Comparison of ENCODE assay signal across 7 mouse cellular contexts in genomic region chrX:9662391-9663111, GRCm38 (mm10). TPM values are rescaled to one million over a fixed set of nuclear protein-coding genes. Genes with fewer than 3 reads are reported as not detected.
DNase-seq lines count a peak whose midpoint lies in the region; ATAC-seq lines count a peak whose summit lies in the region.

Gene Dynlt3 (minus strand): TSS chrX:9663003.

- peak; percentile 79 for DNase-seq in adrenal gland, adult 8-10 months
- peak; percentile 72 for DNase-seq in embryo, embryonic 11.5 days (ENCODE audit: low read depth, low spot score)
- peak; percentile 35 to 70 for DNase-seq in gastrocnemius, postnatal 4 days (ENCODE audit: low spot score in 2 of 2)
- peak; percentile 73 for DNase-seq in limb, embryonic 10.5 days (ENCODE audit: low spot score)
- peak; percentile 58 for DNase-seq in spleen, adult 12 weeks (ENCODE audit: low spot score)

- H3K9ac ChIP-seq in intestine, embryonic 16.5 days (ENCODE audit: low read depth, low read length), result peak within 1 kb of the TSS; percentile 71
- peak within 1 kb of the TSS; percentile 70 for H3K9ac ChIP-seq in midbrain, embryonic 13.5 days (replicated peaks)

- peak within 1 kb of the TSS; percentile 81 for H3K27ac ChIP-seq in intestine, embryonic 16.5 days (ENCODE audit: low read length)
- H3K27ac ChIP-seq in limb, embryonic 10.5 days, result peak within 1 kb of the TSS; percentile 84
- H3K27ac ChIP-seq in midbrain, embryonic 13.5 days, result peak within 1 kb of the TSS; percentile 76

- H3K4me1 ChIP-seq in intestine, embryonic 16.5 days (ENCODE audit: control insufficient read depth, insufficient read depth, low read length), result no peaks in the 10 kb centered on the region
- H3K4me1 ChIP-seq in limb, embryonic 10.5 days, result no peaks in the 10 kb centered on the region
- H3K4me1 ChIP-seq in midbrain, embryonic 13.5 days (replicated peaks), result no peaks in the 10 kb centered on the region

- WGBS in intestine, embryonic 16.5 days, result 8% methylated on average over 28 of the region's 30 CpGs
- WGBS in limb, embryonic 10.5 days, result 7% methylated on average over 30 of the region's 30 CpGs
- 16% methylated on average over 28 of the region's 30 CpGs for WGBS in midbrain, embryonic 13.5 days

- ATAC-seq in intestine, embryonic 16.5 days, result peak; percentile 100
- ATAC-seq in midbrain, embryonic 13.5 days, result peak; percentile 98

- peak within 1 kb of the TSS; percentile 57 for H3K4me3 ChIP-seq in intestine, embryonic 16.5 days (ENCODE audit: low read length)
- H3K4me3 ChIP-seq in limb, embryonic 10.5 days, result peak within 1 kb of the TSS; percentile 51
- peak within 1 kb of the TSS; percentile 48 for H3K4me3 ChIP-seq in midbrain, embryonic 13.5 days (replicated peaks)

- H3K36me3 ChIP-seq in intestine, embryonic 16.5 days (ENCODE audit: control insufficient read depth, insufficient read depth, low read length), result no peaks in the 10 kb centered on the region
- H3K36me3 ChIP-seq in limb, embryonic 10.5 days, result no peaks in the 10 kb centered on the region
- H3K36me3 ChIP-seq in midbrain, embryonic 13.5 days, result no peaks in the 10 kb centered on the region

- H3K9me3 ChIP-seq in intestine, embryonic 16.5 days (ENCODE audit: control insufficient read depth, low read length), result no peaks in the 10 kb centered on the region
- no peaks in the 10 kb centered on the region for H3K9me3 ChIP-seq in limb, embryonic 10.5 days (replicated peaks)
- H3K9me3 ChIP-seq in midbrain, embryonic 13.5 days, result no peaks in the 10 kb centered on the region

- H3K4me2 ChIP-seq in intestine, embryonic 16.5 days (ENCODE audit: low read depth, low read length), result peak within 1 kb of the TSS; percentile 59
- peak within 1 kb of the TSS; percentile 54 for H3K4me2 ChIP-seq in midbrain, embryonic 13.5 days (replicated peaks)

- no peaks in the 10 kb centered on the region for H3K27me3 ChIP-seq in intestine, embryonic 16.5 days (replicated peaks; ENCODE audit: control insufficient read depth, insufficient read depth, low read length)
- no peaks in the 10 kb centered on the region for H3K27me3 ChIP-seq in limb, embryonic 10.5 days (ENCODE audit: low read depth, poor library complexity, severe bottlenecking)
- no peaks in the 10 kb centered on the region for H3K27me3 ChIP-seq in midbrain, embryonic 13.5 days

RNA-seq across cellular contexts. Expression of gene Dynlt3, which starts in this region (rescaled TPM):
- 100 to 1,000 TPM; 124 to 161 (median 148) TPM for total RNA-seq in adrenal gland, adult 8-10 months (2022)
- total RNA-seq in gastrocnemius, postnatal 4 days (2021), result 10 to 100 TPM; 66.7 to 71.1 TPM
- 65.1 and 68.8 TPM in 2 replicates for polyA plus RNA-seq in intestine, embryonic 16.5 days (2015; fragmentation: Nextera tagmentation; extraction: Ambion mirVana)
- polyA plus RNA-seq in limb, embryonic 10.5 days (2016; fragmentation: Nextera tagmentation; extraction: Ambion mirVana), result 13.6 and 15.3 TPM in 2 replicates
- 22.6 and 23.6 TPM in 2 replicates for polyA plus RNA-seq in midbrain, embryonic 13.5 days (2015; fragmentation: Nextera tagmentation; extraction: Ambion mirVana)

Comparison
In these comparisons a context has a peak if more than half of its experiments do, and no peak if none do; other contexts are left out.
1. Peak in every context shown above with its lines: DNase-seq, ATAC-seq, H3K4me3 ChIP-seq and H3K27ac ChIP-seq.